Mouse (Mus musculus) cerebral cortex, adult 2 months (tissue): ENCODE results near the gene Nxf3.

Experiments used
- WGBS: fragments of 180-500 bp; shearing (Covaris S2); methylation state at CpG from one replicate; pipeline ENCODE4 v1.1.7; 2018; 5-methylcytosine and 5-hydroxymethylcytosine counted together

Gene Nxf3

GRCm38 (mm10) chrX:136085155-136085554, at the start of gene Nxf3:
Gene Nxf3 (minus strand): TSS chrX:136085255.
- 79% methylated on average over 9 of the region's 9 CpGs for WGBS

- 1% methylated on average over 5 of the region's 5 CpGs for WGBS
Measured at GRCm38 (mm10) chrX:136127744-136128064, 42.6 kb upstream of the Nxf3 start.

- whole genome bisulfite sequencing = 60% methylated on average over 8 of the region's 8 CpGs
Measured at GRCm38 (mm10) chrX:136127038-136127743, 42.1 kb upstream of the Nxf3 start.

GRCm38 (mm10) chrX:136115419-136115961, 30.4 kb upstream of the Nxf3 start:
- 3% methylated on average over 23 of the region's 23 CpGs for WGBS

- 6% methylated on average over 4 of the region's 4 CpGs for WGBS
Measured at GRCm38 (mm10) chrX:136115015-136115414, 30.0 kb upstream of the Nxf3 start.

GRCm38 (mm10) chrX:136107942-136108341, 22.9 kb upstream of the Nxf3 start:
- WGBS = 32% methylated on average over 6 of the region's 6 CpGs

GRCm38 (mm10) chrX:136104724-136105088, 19.7 kb upstream of the Nxf3 start:
- 8% methylated on average over 3 of the region's 3 CpGs for WGBS

GRCm38 (mm10) chrX:136104046-136104723, 19.1 kb upstream of the Nxf3 start:
- WGBS = 20% methylated on average over 4 of the region's 4 CpGs

- WGBS = 22% methylated on average over 2 of the region's 2 CpGs
Measured at GRCm38 (mm10) chrX:136094421-136094820, 9.4 kb upstream of the Nxf3 start.

GRCm38 (mm10) chrX:136092497-136093279, 7.6 kb upstream of the Nxf3 start:
- 30% methylated on average over 2 of the region's 2 CpGs for WGBS

GRCm38 (mm10) chrX:136068020-136068419, 17.0 kb downstream of the Nxf3 start, which contains the start of gene Bex2:
Gene Bex2 (minus strand): TSS chrX:136068236.
- WGBS = 0% methylated on average over 3 of the region's 32 CpGs

- 11% methylated on average over 15 of the region's 48 CpGs for WGBS
Measured at GRCm38 (mm10) chrX:136067201-136067991, 17.7 kb downstream of the Nxf3 start.

GRCm38 (mm10) chrX:136060698-136061097, 24.4 kb downstream of the Nxf3 start:
- WGBS = 81% methylated on average over 1 of the region's 1 CpGs

- WGBS = 83% methylated on average over 2 of the region's 2 CpGs
Measured at GRCm38 (mm10) chrX:136051219-136051618, 33.8 kb downstream of the Nxf3 start.

- 5% methylated on average over 5 of the region's 5 CpGs for WGBS
Measured at GRCm38 (mm10) chrX:136047528-136047927, 37.5 kb downstream of the Nxf3 start.

GRCm38 (mm10) chrX:136043726-136044125, 41.3 kb downstream of the Nxf3 start:
- 76% methylated on average over 1 of the region's 1 CpGs for WGBS

- 26% methylated on average over 4 of the region's 49 CpGs for WGBS
Measured at GRCm38 (mm10) chrX:136032799-136033763, 52.0 kb downstream of the Nxf3 start, which contains the start of gene Arxes1. Gene Arxes1 (plus strand): TSS chrX:136033367.

- WGBS = 62% methylated on average over 1 of the region's 1 CpGs
Measured at GRCm38 (mm10) chrX:136030331-136030730, 54.7 kb downstream of the Nxf3 start.
